Mouse (Mus musculus): ENCODE data around the gene Chrnb2.
A peak's percentile ranks its signal among the peaks of the same experiment; 100 is the strongest.

Chrnb2 gene

DNA sequence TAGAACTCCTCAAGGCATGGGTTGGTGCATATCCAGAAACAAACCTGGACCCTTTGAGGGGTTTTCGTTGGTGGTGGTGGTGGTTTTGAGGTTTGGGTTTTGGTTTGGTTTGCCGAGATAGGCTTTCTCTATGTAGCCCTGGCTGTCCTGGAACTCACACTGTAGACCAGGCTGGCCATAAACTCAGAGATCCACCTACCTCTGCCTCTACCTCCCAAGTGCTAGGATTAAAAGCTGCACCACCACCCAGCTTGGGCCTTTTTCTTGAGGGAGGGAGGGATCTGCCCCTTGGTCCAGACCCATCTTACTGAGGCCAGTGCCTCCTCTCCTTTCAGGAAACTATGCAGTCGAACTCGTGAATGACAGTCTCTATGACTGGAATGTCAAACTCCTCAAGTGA, 15.7 kb upstream of the Chrnb2 start:
- DNase-seq (ENCODE audit: low read depth): no peak

GRCm38 (mm10) chr3:89776001-89776400, 11.6 kb upstream of the Chrnb2 start:
- DNase-seq (ENCODE audit: low read depth): no peak

- DNase-seq (ENCODE audit: low read depth): peak; percentile 25
Observed at GRCm38 (mm10) chr3:89774236-89774960, 10.0 kb upstream of the Chrnb2 start.

DNA sequence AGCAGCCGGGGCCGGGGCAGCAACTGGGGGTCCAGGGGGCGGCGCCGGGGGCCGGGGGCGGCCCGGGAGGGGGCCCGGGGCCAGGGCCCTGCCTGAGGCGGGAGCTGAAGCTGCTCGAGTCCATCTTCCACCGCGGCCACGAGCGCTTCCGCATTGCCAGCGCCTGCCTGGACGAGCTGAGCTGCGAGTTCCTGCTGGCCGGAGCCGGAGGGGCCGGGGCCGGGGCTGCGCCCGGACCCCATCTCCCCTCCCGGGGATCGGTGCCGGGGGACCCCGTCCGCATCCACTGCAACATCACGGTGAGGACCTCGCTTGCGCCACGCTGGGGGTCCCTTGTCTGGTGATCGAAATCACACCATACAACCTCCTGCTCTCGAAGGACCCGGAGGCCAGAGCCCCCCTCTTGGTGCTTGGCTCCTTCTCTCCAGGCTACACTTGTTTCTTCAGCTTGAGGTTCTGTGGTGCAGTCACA, 9.3 kb upstream of the Chrnb2 start:
- DNase-seq (ENCODE audit: low read depth): peak; percentile 41

DNA sequence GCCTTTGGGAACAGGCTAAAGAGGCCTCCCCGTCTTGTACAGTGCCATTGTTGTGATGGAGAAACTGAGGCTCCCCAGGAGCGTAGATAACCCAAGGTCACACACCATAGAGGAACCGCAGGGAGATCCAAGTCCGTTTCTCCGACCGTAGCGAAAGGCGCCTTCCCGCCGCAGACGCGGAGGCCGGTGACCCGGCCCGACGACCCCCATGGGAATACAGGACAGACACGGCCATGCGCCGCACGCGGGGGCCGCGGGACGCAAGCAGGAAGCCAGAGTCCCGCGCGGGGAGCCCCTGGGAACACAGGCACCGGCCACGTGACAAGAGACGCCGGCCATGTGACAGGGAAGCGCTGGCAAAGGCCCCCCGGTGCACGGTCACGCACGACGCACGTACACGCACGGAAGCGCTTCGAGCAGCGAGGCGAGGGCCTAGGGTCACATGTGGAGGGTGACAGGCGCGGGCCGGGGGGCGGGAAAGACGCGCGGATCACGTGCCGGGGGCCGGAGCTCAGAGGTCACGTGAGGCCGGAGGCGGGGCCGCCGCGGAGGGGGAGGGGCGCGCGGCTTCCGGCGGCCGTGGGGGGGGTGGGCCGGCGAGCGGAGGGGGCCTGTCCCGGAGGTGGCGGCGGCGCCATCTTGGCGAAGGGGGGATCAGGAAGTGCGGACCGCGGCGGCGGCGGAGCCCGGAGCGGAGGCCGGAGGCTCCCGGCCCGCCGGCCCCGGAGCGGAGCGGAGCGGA, 8.7 kb upstream of the Chrnb2 start, which contains the start of gene Ube2q1:
Gene Ube2q1 (plus strand): TSS at position 649 of the 742 bp plus-strand sequence.
- peak; percentile 96 for DNase-seq (ENCODE audit: low read depth)

DNA sequence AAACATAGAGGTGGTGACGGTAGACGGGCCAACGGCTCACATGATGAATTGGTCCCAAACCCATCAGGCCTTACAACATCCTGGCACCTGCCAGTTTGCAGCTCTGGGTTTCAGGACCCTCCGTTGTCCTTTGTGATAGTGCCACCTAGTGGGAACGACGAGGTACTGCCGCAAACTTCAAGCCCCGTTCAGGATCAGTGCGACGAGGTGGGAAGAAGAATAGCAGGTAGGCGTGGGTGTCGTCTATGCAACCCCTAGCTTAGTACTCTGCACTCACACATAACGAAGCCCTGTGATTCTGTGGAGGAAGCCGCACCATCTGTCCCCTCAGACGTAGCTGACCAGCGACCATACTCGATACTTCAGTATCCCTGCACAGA, 8.1 kb upstream of the Chrnb2 start:
- DNase-seq (ENCODE audit: low read depth): peak; percentile 91

DNA sequence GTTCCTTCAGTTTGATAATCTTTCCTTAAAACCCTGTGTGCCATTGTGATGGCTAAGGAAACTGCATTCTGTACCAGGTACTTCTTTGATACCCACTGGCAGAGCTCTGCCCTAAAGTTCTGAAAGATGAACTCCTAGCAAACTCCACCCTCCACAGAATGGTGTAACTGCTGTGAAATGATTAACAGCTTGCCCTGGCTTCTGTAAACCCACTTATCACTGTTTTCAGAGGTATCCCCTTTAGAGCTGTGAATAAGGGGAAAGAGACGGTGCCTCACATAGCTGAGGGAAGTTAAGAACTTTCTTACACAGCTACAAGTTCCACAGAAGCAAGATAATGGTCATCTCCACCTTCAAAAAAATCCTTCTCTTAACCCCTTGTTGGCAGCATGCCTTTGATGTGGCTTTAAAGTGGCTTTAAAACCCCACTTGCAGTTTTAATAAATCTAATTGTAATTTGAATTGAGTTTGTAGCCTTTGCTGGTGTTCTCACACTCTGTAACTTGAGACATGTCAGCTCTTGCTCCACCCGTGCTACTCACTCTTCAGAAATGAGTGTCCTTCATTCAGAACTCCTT, 6.1 kb upstream of the Chrnb2 start:
- DNase-seq (ENCODE audit: low read depth): peak; percentile 43

DNA sequence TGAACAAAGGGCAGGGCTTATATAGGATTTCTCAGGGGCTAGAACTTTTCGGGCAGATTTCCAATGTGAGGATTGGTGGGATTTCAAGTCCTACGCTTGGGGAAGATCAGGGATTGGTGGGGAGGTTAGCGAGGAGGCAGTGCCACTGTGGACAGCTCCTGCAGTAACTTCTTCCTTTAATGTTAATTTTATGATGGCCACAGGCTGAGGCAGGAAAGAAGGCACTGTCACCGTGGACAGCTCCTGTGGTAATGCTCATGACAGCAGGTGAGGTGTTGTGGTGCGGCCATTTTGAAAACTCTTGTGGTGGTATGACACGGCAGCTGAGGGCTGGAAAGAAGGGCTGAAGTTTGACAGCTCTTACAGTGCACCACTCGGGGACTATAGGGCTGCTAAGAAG, 5.2 kb upstream of the Chrnb2 start:
- DNase-seq (ENCODE audit: low read depth): no peak

- DNase-seq (ENCODE audit: low read depth): no peak
Observed at GRCm38 (mm10) chr3:89759786-89760185, 4.6 kb downstream of the Chrnb2 start.

DNA sequence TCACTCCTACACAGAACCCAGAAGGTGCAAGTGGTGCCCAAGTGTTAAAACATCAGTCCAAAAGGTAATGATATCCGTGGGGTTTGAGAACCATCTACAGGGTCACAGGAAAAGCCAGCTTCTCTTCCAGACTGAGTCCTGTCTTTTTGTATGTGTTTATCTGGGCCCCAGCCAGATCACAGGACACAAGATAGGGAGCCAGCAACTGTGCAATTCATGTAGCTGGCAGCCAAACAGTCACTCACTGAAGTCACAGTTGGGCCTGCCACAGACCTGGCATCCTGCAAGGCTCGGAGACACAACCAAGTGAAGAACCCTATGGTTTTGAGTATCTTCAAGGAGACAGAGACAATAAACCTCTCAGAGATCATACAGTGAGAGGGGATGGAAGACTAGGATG, 6.6 kb downstream of the Chrnb2 start:
- DNase-seq (ENCODE audit: low read depth): no peak

DNA sequence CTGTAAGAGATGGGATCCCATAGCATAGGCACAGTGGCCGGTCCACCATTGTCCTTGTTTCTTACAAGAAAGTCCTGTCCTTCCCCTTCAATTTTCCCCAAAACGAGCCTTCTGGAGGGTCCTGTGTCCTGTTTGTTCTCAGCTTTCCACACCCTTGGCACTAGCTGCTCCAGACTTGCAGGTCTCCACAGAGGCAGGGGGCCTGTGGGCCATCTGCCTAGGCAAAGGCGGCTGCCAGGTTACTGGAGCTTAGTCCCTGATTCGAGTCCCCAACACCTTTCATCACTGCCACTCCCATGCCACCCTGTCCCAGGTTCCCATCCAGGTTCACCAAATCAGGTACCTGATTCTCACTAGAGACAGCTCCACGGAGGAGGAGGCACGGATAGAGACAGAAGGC, 9.1 kb downstream of the Chrnb2 start:
- no peak for DNase-seq (ENCODE audit: low read depth)

DNA sequence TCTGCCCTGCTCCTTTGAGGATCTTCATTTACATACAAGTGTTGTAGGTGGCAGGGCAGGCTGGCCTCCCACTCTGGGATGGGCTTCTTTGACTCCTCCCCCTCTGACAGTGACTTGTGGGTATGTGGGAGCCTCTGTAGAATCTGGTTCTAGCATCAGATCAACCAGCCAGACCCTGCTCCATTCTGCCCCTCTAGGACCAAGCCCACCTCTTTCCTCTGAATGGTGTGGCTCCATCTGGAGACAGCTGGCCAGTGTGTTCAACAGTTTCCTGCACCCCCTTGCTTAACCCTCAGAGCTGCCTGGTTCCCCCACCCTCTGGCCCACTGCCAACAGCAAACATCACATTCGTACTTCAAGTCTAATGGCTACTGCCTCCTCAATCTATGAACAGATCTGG, 12.1 kb downstream of the Chrnb2 start:
- peak; percentile 10 for DNase-seq (ENCODE audit: low read depth)

- no peak for DNase-seq (ENCODE audit: low read depth)
Observed at GRCm38 (mm10) chr3:89738509-89738908, 25.9 kb downstream of the Chrnb2 start.

GRCm38 (mm10) chr3:89732091-89732490, 32.3 kb downstream of the Chrnb2 start:
- no peak for DNase-seq (ENCODE audit: low read depth)

DNA sequence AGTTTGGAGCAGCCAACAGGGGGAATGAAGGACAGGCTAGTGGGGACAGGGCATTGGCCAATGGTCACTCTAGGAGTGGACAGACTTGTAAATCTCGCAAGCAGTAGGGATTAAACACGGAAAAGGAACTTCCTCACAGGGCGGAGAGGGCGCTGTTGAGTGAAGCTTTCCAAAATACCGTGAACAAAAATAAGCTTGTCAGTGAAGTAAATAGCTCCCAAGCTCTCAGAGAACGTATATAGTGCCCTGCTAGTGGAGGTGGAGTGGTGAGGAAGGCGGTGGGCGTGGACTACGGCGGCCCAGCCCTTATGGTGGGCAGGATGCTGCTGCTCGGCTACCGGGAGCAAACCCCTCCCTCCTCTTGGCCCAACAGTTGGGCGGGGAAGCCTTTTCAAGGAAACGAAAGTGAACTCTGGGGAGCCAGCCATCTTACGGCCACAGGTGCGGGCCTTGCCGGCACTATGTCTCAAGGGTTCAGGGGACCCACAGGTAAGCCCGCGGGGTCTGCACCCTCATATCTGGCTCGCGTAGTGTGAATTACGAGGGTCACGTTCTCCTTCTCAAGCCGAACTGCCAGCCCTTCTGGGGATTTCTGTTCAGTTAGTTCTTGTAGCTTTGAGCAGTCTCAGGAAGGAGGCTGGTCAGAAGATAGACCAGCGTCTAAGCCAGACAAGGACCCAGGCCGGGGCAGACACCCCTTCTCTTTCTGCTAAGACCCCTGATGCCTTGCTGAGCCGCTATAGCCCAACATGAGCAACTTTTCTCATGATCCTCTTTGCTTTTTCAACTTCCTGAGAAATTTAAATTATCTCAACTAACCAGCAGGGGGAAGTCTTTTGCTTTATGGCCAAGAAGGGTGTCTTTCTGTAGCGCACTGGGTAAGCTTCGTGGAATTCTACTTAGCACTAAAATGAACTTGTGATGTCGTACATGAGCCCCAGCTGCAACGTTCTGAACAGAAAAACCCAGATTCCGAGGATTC, 33.8 kb downstream of the Chrnb2 start:
- peak; percentile 92 for DNase-seq (ENCODE audit: low read depth)

GRCm38 (mm10) chr3:89728848-89729247, 35.6 kb downstream of the Chrnb2 start:
- DNase-seq (ENCODE audit: low read depth): peak; percentile 43

- peak; percentile 73 for DNase-seq (ENCODE audit: low read depth)
Observed at GRCm38 (mm10) chr3:89727028-89727427, 37.4 kb downstream of the Chrnb2 start.

GRCm38 (mm10) chr3:89723400-89724084, 40.9 kb downstream of the Chrnb2 start:
- no peak for DNase-seq (ENCODE audit: low read depth)

DNA sequence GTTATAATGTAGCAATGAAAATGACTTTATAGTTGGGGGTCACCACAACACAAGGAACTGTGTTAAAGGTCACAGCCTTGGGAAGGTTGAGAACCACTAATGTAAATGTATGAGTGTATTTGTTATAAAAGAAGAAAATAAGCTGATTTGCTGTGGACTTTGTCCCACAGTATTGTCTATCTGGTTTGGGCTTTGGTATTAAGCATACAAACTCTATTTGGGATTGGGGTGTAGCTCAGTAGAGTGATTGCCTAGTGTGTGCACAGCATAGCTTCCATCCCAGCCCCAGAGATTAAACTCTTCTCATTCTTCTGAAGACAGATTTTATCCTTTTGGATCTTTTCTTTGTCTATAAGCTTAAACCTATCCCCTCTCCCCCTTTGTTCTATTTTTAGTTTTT, 42.4 kb downstream of the Chrnb2 start:
- no peak for DNase-seq (ENCODE audit: low read depth)

DNA sequence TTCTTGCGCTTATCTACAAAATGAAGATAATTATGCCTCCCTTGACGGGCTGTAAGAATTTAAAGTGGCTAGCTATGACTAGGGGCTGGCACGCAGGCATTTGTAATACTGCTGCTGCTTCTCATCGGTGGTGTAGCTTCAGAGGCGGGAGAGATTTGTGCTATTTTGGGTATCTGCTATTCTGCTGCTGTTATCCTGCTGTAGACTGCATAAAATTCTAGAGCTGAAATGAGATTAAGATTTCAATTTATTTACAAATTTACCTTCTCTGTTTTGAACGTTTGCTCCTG, 48.5 kb downstream of the Chrnb2 start:
- DNase-seq (ENCODE audit: low read depth): no peak

- DNase-seq (ENCODE audit: low read depth): peak; percentile 68
Observed at GRCm38 (mm10) chr3:89715207-89715966, 49.0 kb downstream of the Chrnb2 start.

Measured in NIH3T3 (cell line).